8 mouse cellular contexts compared by ENCODE assay signal in genomic region chr10:79916808-79917531, GRCm38 (mm10). TPM values are rescaled to one million over a fixed set of nuclear protein-coding genes. Genes with fewer than 3 reads are reported as not detected.
DNase-seq lines count a peak whose midpoint lies in the region; ATAC-seq and TF ChIP-seq lines count a peak whose summit lies in the region.

Gene Kiss1r (plus strand): TSS chr10:79916971.

- TF ChIP-seq CTCF in intestine, postnatal 0 days (IDR thresholded peaks at IDR 0.05; ENCODE audit: low read depth) = no peak

- H3K9ac ChIP-seq in intestine, postnatal 0 days (ENCODE audit: low read depth, low read length) = peak within 1 kb of the TSS; percentile 87

- H3K4me2 ChIP-seq in intestine, postnatal 0 days (replicated peaks; ENCODE audit: low read depth) = peak within 1 kb of the TSS; percentile 96

- peak within 1 kb of the TSS; percentile 89 for H3K4me3 ChIP-seq in embryonic facial prominence, embryonic 10.5 days
- H3K4me3 ChIP-seq in intestine, postnatal 0 days (ENCODE audit: low read depth, low read length) = peak within 1 kb of the TSS; percentile 64
- peak within 1 kb of the TSS; percentile 76 for H3K4me3 ChIP-seq in midbrain, embryonic 10.5 days

- no peaks in the 10 kb centered on the region for H3K9me3 ChIP-seq in embryonic facial prominence, embryonic 10.5 days
- no peaks in the 10 kb centered on the region for H3K9me3 ChIP-seq in intestine, postnatal 0 days (ENCODE audit: control insufficient read depth)
- H3K9me3 ChIP-seq in midbrain, embryonic 10.5 days (replicated peaks) = no peaks in the 10 kb centered on the region

- 3% methylated on average over 42 of the region's 42 CpGs for whole genome bisulfite sequencing in embryonic facial prominence, embryonic 10.5 days
- WGBS in intestine, postnatal 0 days = 2% methylated on average over 42 of the region's 42 CpGs
- WGBS in midbrain, embryonic 10.5 days = 3% methylated on average over 42 of the region's 42 CpGs

- peaks cover 80% of the 10 kb centered on the region for H3K4me1 ChIP-seq in embryonic facial prominence, embryonic 10.5 days
- H3K4me1 ChIP-seq in intestine, postnatal 0 days (replicated peaks; ENCODE audit: control insufficient read depth, insufficient read depth, low read length) = 0 out of 2 replicates have a peak, but pooled peaks cover 9% of the 10 kb centered on the region
- H3K4me1 ChIP-seq in midbrain, embryonic 10.5 days = peaks cover 80% of the 10 kb centered on the region

- H3K36me3 ChIP-seq in embryonic facial prominence, embryonic 10.5 days (replicated peaks) = peaks cover 17% of the 10 kb centered on the region
- H3K36me3 ChIP-seq in intestine, postnatal 0 days (ENCODE audit: control insufficient read depth, insufficient read depth) = no peaks in the 10 kb centered on the region; the same call in 1 of the 2 replicates
- H3K36me3 ChIP-seq in midbrain, embryonic 10.5 days = peaks cover 14% of the 10 kb centered on the region

- peak within 1 kb of the TSS; percentile 94 for H3K27ac ChIP-seq in embryonic facial prominence, embryonic 10.5 days (replicated peaks)
- H3K27ac ChIP-seq in intestine, postnatal 0 days (ENCODE audit: low read depth, low read length) = peak within 1 kb of the TSS; percentile 73
- peak within 1 kb of the TSS; percentile 93 for H3K27ac ChIP-seq in midbrain, embryonic 10.5 days (replicated peaks)

- peak; percentile 74 for ATAC-seq in granulocyte monocyte progenitor cell, adult 5-6 weeks (replicated peaks; ENCODE audit: poor library complexity, severe bottlenecking)
- peak; percentile 67 for ATAC-seq in intestine, postnatal 0 days

- H3K27me3 ChIP-seq in embryonic facial prominence, embryonic 10.5 days (replicated peaks; ENCODE audit: low read depth, poor library complexity, severe bottlenecking) = peaks cover 50% of the 10 kb centered on the region
- peaks cover 32% of the 10 kb centered on the region for H3K27me3 ChIP-seq in intestine, postnatal 0 days (replicated peaks; ENCODE audit: control insufficient read depth, insufficient read depth, low read length)
- H3K27me3 ChIP-seq in midbrain, embryonic 10.5 days (ENCODE audit: low read depth, poor library complexity, severe bottlenecking) = peaks cover 52% of the 10 kb centered on the region

- intact Hi-C loops in left cerebral cortex, postnatal 4 days (cut with DNase I) = no loop called here

- DNase-seq in adrenal gland, adult 8-10 months = peak; percentile 78
- DNase-seq in embryonic facial prominence, embryonic 10.5 days (ENCODE audit: low spot score) = peak; percentile 90
- DNase-seq in left cerebral cortex, postnatal 4 days = peak; percentile 81
- peak; percentile 88 for DNase-seq in midbrain, embryonic 10.5 days (ENCODE audit: low spot score)
- peak; percentile 83 for DNase-seq in right cerebral cortex, postnatal 4 days
- peak; percentile 84 for DNase-seq in yolk sac, embryonic 10.5 days (ENCODE audit: low spot score)

RNA-seq across cellular contexts. Expression of gene Kiss1r, which starts in this region (rescaled TPM):
- total RNA-seq in adrenal gland, adult 8-10 months (2022) = 1 to 10 TPM; 1.1 to 5.6 (median 4.0) TPM
- polyA plus RNA-seq in embryonic facial prominence, embryonic 10.5 days (2016; fragmentation: Nextera tagmentation; extraction: Ambion mirVana) = 0.33 and 0.37 TPM in 2 replicates
- not detected in 2 replicates for total RNA-seq in granulocyte monocyte progenitor cell, adult 5-6 weeks (2014; fragmentation: Nextera tagmentation)
- total RNA-seq in granulocyte monocyte progenitor cell, adult 5-6 weeks (2017) = 0.26 TPM in 1 of 2 replicates, not detected in the other
- 0.21 and 0.47 TPM in 2 replicates for polyA plus RNA-seq in intestine, postnatal 0 days (2015; fragmentation: Nextera tagmentation; extraction: Ambion mirVana)
- 1 to 10 TPM; 5.0 to 6.8 TPM for total RNA-seq in left cerebral cortex, postnatal 4 days (2021)
- 1.0 and 1.2 TPM in 2 replicates for polyA plus RNA-seq in midbrain, embryonic 10.5 days (2016; fragmentation: Nextera tagmentation; extraction: Ambion mirVana)

Comparison
In these comparisons a context has a peak if more than half of its experiments do, and no peak if none do; other contexts are left out.
1. Peak in every context shown above with its lines: DNase-seq, ATAC-seq, H3K4me3 ChIP-seq and H3K27ac ChIP-seq.
2. Peak in DNase-seq, H3K4me3 ChIP-seq and H3K27ac ChIP-seq in embryonic facial prominence, embryonic 10.5 days; RNA of the gene not detected or under 1 TPM.
3. Peak in ATAC-seq in granulocyte monocyte progenitor cell, adult 5-6 weeks; RNA of the gene not detected or under 1 TPM.
4. Peak in ATAC-seq, H3K4me3 ChIP-seq, H3K27ac ChIP-seq, H3K9ac ChIP-seq and H3K4me2 ChIP-seq in intestine, postnatal 0 days; RNA of the gene not detected or under 1 TPM.